Mouse (Mus musculus): ENCODE measurements around the gene Plek2.
"Not testable (repeated sequence)": the region's sequence is repeated elsewhere in the genome, so short reads cannot be mapped to it uniquely, and the experiment has no call there.

Plek2 gene

GRCm38 (mm10) chr12:78906707-78907162 lies at the start of gene Plek2:
Gene Plek2 (minus strand): TSS chr12:78906964.
- no peak for DNase-seq (ENCODE audit: low read depth)

GRCm38 (mm10) chr12:78956405-78956804 lies 49.6 kb upstream of the Plek2 start:
- DNase-seq (ENCODE audit: low read depth) = no peak

DNA sequence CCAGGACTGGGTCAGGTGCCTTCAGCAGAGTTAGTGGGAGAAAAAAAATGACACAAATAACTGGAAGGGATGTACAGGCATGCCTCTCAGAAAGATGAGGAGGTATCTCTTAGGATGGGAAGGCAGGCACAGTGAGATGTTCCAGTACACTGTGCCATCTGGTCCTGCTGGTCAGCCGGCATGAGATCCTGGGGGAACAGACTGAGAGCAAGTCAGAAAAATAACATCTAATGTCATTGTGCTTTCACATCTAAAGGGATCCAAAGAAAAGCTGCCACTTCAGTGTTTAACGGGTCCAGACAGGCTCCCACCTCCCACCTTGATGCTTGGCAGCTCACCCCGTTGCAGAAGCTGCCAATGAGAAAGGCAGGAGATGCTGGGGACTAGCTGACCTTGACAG lies 45.7 kb upstream of the Plek2 start:
- DNase-seq (ENCODE audit: low read depth) = no peak

- DNase-seq (ENCODE audit: low read depth) = no peak
Observed at GRCm38 (mm10) chr12:78952053-78952452, 45.3 kb upstream of the Plek2 start.

- DNase-seq (ENCODE audit: low read depth) = no peak
Observed at GRCm38 (mm10) chr12:78947661-78948060, 40.9 kb upstream of the Plek2 start.

DNA sequence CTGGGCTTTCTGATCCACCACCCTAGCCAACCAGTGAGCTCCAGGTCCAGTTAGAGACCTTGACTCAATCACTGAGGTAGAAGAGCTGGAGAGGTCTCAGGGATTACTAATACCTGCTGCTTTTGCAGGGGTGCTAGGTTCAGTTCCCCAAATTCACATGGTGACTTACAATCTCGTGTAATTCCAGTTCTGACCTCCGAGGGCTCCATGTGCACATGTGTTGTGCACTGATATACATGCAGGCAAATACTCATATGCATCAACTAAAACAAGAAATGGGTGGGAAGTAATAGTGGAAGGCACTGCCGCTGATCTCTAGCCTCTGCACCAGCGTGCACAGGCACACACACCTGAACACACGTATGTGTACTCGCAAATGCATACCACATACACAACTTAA lies 40.4 kb upstream of the Plek2 start:
- no peak for DNase-seq (ENCODE audit: low read depth)

GRCm38 (mm10) chr12:78942931-78943330 lies 36.2 kb upstream of the Plek2 start:
- DNase-seq (ENCODE audit: low read depth) = no peak

DNA sequence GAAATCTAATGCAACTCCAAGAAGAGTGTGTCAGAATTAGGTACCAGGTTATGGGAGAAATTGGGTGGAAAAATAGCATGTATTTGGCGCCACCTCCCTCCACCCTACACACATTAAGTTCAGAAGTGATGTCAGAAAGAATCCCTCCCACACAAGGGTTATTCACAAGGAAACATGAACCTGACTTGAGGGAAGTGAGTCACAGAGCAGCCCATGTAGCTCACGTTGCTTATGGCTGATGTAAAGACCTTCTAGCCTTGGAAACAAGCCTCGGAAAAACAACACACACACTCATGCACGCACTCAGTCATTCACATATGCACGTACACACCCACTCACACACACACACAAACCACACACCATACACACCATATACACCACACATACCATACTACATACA lies 33.3 kb upstream of the Plek2 start:
- no peak for DNase-seq (ENCODE audit: low read depth)

DNA sequence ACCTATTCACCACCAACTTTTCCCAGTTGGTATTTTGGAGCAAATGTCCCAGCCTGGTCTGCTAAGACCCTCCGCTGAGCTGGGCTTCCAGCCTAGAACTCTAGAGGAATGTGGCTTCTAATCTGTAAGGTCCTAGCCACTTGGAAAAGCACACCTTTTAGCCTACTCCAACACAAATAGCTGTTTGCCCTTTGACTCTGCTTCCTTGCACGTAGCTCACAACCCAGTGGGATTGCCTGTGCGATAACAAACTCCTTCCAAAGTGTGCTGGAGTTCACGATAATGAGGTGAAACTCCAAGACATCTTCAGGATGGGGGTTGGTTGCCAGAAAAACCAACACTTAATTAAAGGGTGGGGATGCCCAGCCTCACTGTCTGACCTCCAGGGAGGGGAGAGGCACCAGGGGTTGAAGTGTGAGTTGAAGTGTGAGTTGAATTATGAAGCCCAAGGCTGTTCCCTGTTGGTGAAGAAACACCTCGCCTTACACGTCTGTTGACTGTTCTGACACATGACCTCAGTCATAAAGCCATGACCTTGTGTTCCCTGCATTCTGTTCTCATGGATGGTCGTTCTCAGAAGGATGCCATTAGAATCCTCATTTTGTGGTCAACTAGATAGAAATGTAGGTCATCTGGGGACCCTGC lies 32.8 kb upstream of the Plek2 start:
- DNase-seq (ENCODE audit: low read depth) = no peak

GRCm38 (mm10) chr12:78936494-78936893 lies 29.7 kb upstream of the Plek2 start:
- no peak for DNase-seq (ENCODE audit: low read depth)

GRCm38 (mm10) chr12:78929900-78930299 lies 23.1 kb upstream of the Plek2 start:
- no peak for DNase-seq (ENCODE audit: low read depth)

GRCm38 (mm10) chr12:78927287-78927686 lies 20.5 kb upstream of the Plek2 start:
- no peak for DNase-seq (ENCODE audit: low read depth)

- no peak for DNase-seq (ENCODE audit: low read depth)
Observed at GRCm38 (mm10) chr12:78923539-78924189, 16.9 kb upstream of the Plek2 start.

- DNase-seq (ENCODE audit: low read depth) = not testable (repeated sequence)
Observed at GRCm38 (mm10) chr12:78922977-78923376, 16.2 kb upstream of the Plek2 start.

DNA sequence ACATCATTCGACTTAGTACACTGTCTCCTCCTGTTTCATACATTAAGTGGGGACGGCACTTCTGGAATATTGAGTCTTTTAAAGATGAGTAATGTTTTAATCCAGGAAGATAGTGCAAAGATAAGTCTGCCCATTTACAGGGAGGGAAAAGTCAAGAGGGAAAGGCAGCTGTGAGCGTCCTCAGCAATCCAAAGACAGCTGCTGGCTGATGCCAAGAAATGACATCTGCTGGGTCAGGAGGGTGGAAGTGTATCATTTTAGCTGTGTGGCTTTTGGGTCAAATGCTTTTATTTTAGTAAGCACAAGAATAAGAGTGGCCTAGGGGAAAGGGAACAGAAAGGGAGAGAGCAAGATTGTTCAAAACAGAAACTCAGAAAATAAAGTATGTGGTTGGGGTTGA lies 15.3 kb upstream of the Plek2 start:
- no peak for DNase-seq (ENCODE audit: low read depth)

- no peak for DNase-seq (ENCODE audit: low read depth)
Observed at GRCm38 (mm10) chr12:78921421-78921820, 14.7 kb upstream of the Plek2 start.

DNA sequence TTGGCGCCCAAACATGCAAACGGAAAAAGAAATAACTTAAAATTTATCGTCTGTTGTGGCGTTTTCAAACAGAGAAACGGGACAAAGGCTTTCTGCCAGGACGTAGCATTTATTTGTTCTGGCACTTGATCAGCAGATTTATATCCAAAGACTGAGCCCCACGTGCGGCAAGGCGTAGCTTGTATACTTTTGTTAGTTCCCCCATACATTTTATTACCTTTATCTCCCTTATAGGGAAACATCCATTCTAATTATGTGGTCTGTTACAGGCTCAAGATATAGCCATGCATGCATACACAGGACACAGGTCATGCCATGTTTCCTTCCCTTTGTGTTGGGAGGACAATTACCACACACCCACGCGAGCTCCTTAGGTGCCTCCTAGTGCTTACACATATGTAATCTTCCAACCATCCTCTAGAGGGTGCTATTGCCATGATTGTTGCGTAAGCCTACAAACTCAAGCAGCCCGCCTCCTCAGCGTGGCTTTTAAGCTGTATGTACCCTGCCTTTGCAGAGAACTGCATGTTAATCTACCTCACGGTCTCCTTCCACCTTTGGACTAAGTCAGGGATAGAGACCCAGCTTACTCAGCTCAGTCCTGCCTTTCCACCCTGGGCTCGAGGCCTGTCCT lies 12.4 kb upstream of the Plek2 start:
- DNase-seq (ENCODE audit: low read depth) = no peak

DNA sequence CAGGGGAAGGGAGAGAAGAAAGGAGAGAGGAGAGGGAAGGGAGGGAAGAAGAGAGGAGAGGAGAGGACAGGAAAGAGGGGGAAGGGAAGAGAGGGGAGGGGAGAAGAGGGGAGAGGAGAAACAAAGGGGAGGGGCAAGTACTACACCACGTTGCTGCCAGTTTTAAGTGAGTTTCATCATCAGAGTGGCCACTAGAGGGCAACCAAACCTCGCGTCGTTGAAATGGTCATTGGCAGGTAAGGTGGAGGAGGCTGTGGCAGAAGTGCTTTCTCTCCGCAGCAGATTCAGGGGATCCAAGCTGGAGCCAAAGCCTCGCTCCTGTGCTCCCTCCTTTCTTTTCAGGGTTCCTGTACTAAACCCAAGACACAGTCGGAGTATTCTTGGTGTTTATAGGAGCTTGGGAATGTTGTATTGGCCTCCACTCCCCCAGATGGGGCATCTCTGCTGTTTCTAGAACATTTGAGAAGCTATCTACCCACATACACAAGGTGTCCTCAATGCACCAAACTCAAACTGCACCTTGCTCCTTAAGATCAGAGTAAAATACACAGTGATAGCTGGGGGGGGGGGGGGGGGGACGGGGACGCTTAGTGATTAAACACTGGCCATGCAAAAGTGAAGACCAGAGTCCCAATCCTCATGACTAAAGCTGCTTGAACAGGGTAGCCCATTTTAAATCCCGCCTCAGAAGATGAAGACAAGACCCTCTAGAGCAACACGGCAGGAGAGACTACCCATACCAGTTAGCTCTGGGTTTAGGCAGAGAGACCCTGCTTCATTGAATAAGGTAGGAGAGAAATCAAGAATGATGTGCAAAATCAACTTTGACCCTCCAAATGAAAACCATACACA lies 11.7 kb upstream of the Plek2 start:
- DNase-seq (ENCODE audit: low read depth) = peak; percentile 89

- no peak for DNase-seq (ENCODE audit: low read depth)
Observed at GRCm38 (mm10) chr12:78916278-78916677, 9.5 kb upstream of the Plek2 start.

DNA sequence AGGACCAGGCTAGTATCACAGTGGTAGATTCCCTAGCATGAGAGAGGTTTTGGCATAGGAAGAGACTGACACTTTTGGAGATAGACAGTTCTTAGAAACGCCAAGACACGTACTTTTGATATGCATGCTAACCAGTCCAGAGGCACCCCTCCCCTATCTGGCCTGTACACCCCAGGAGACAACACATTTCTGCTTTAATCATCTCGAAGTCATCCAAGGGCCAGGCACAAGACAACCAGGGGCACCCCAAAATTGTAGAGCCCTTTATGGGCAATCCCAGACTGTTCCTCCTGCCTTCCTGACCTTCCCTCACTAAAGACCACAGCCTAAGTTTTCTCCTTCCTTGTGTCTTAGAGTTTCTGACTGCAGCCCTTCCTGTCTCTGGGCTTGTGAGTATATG lies 8.8 kb upstream of the Plek2 start:
- DNase-seq (ENCODE audit: low read depth) = no peak

GRCm38 (mm10) chr12:78914458-78914857 lies 7.7 kb upstream of the Plek2 start:
- no peak for DNase-seq (ENCODE audit: low read depth)

DNA sequence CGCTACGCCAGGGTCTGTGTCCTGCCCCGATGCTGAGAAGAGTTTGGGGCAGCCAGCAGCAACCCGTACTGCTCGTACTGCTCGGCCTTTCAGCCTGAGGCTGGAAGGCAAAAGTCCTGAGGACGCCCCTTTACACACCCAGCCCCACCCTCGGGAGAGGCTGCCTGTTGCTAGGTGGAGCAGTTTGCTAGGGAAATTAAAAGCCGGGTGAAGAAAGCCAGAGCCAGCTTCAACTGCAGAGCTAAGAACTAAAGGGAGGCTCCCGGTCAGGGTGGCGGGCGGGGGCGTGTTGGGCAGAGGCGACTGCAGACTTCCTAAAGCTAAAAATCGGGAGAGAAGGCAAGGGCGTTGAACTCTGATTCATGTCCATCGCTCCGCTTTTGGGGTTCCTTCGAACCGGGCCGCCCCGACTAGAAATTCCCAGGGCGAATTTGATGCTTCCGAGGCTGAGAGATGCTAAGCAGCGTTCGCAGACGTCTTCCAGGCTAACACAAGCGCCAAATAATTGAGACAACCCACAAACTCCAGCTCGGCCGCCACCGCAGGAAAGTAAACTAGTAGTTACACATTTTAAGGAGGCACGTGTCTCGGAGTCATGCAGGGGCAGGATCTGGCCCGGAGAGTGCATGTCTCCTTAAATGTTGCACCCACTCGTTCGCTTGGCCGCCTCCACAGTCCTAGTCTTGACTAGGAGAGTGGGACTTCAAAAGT lies 5.1 kb upstream of the Plek2 start:
- peak; percentile 76 for DNase-seq (ENCODE audit: low read depth)

Data from c-Kit-positive CD71-positive TER-119-negative erythroid progenitor cells, embryonic 14.5 days (primary cell).